16 mouse cellular contexts compared by ENCODE assay signal in genomic region chr9:45731851-45732250, GRCm38 (mm10).
DNase-seq lines count a peak whose midpoint lies in the region.
"Had no signal": no experiment of that assay in that cellular context is flagged by ENCODE, and none has a peak within 500 bp of the region (broad histone marks: within the 10 kb centered on the region; RNA-seq: fewer than 3 reads in every experiment).

No protein-coding gene starts in this region.

- DNase-seq in cerebellum, adult 11 months = peak; percentile 39
- DNase-seq in cerebellum, adult 18-20 months = peak; percentile 51 to 56
- DNase-seq in cerebellum, adult 9-11 months = peak; percentile 63
- DNase-seq in cerebellum, postnatal 36 days = peak; percentile 49 to 55
- DNase-seq in lung, postnatal 4 days = no peak
- no peak for DNase-seq in right cerebral cortex, adult 2 months (ENCODE audit: low spot score in 2 of 2)
- DNase-seq in hindbrain, embryonic 10.5 days (ENCODE audit: low spot score) = no peak
- DNase-seq: adrenal gland, postnatal 10 days; gastrocnemius, postnatal 10 days; heart, adult 18-20 months; heart, postnatal 14 days; kidney, adult 8-10 months had no signal

- no peaks in the 10 kb centered on the region for H3K27me3 ChIP-seq in hindbrain, embryonic 10.5 days (ENCODE audit: insufficient read depth, poor library complexity, severe bottlenecking)
- H3K27me3 ChIP-seq: forebrain, embryonic 15.5 days; hindbrain, embryonic 15.5 days had no signal

- no peak overlapping the region for H3K27ac ChIP-seq in hindbrain, embryonic 10.5 days
- H3K27ac ChIP-seq: embryonic facial prominence, embryonic 10.5 days; forebrain, embryonic 15.5 days; heart, embryonic 15.5 days; hindbrain, embryonic 15.5 days had no signal

- no peaks in the 10 kb centered on the region for H3K36me3 ChIP-seq in hindbrain, embryonic 10.5 days
- H3K36me3 ChIP-seq: embryonic facial prominence, embryonic 10.5 days; heart, embryonic 15.5 days had no signal

- no peak overlapping the region for H3K4me3 ChIP-seq in hindbrain, embryonic 10.5 days
- H3K4me3 ChIP-seq: embryonic facial prominence, embryonic 10.5 days; forebrain, embryonic 15.5 days; heart, embryonic 15.5 days; hindbrain, embryonic 15.5 days had no signal

- no peaks in the 10 kb centered on the region for H3K9me3 ChIP-seq in hindbrain, embryonic 10.5 days
- H3K9me3 ChIP-seq: embryonic facial prominence, embryonic 10.5 days; forebrain, embryonic 15.5 days; heart, embryonic 15.5 days; hindbrain, embryonic 15.5 days had no signal

- no peaks in the 10 kb centered on the region for H3K4me1 ChIP-seq in hindbrain, embryonic 10.5 days (replicated peaks)
- H3K4me1 ChIP-seq: embryonic facial prominence, embryonic 10.5 days; forebrain, embryonic 15.5 days; heart, embryonic 15.5 days; hindbrain, embryonic 15.5 days had no signal

- WGBS in hindbrain, embryonic 10.5 days = 90% methylated on average over 5 of the region's 5 CpGs

Comparison
In these comparisons a context has a peak if more than half of its experiments do, and no peak if none do; other contexts are left out.
1. DNase-seq: peak in cerebellum, adult 11 months (single experiment), cerebellum, adult 18-20 months (2 of 2), cerebellum, adult 9-11 months (single experiment) and cerebellum, postnatal 36 days (2 of 2); none in lung, postnatal 4 days (0 of 2), right cerebral cortex, adult 2 months (0 of 2) and hindbrain, embryonic 10.5 days (single experiment).